Mouse (Mus musculus): ENCODE results near the gene Olfr1030. TPM values are rescaled to one million over a fixed set of nuclear protein-coding genes. Genes with fewer than 3 reads are reported as not detected.

Gene Olfr1030
- polyA plus RNA-seq, 1 experiment from 2014 or later, result not detected

Other genes with a start within 250 kb of the Olfr1030 start
- not detected in 2 replicates for gene Olfr1012, start 216.5 kb upstream of the Olfr1030 start, polyA plus RNA-seq (2015; fragmentation: Nextera tagmentation; extraction: Ambion mirVana)
- gene Olfr1013, start 212.2 kb upstream of the Olfr1030 start, polyA plus RNA-seq (2015; fragmentation: Nextera tagmentation; extraction: Ambion mirVana), result not detected in 2 replicates
- not detected in 2 replicates for gene Olfr1014, start 206.6 kb upstream of the Olfr1030 start, polyA plus RNA-seq (2015; fragmentation: Nextera tagmentation; extraction: Ambion mirVana)
- not detected in 2 replicates for gene Olfr1015, start 197.3 kb upstream of the Olfr1030 start, polyA plus RNA-seq (2015; fragmentation: Nextera tagmentation; extraction: Ambion mirVana)
- not detected in 2 replicates for gene Olfr1016, start 176.7 kb upstream of the Olfr1030 start, polyA plus RNA-seq (2015; fragmentation: Nextera tagmentation; extraction: Ambion mirVana)
- gene Olfr1018, start 160.8 kb upstream of the Olfr1030 start, polyA plus RNA-seq (2015; fragmentation: Nextera tagmentation; extraction: Ambion mirVana), result not detected in 2 replicates
- not detected in 2 replicates for gene Olfr1019, start 133.8 kb upstream of the Olfr1030 start, polyA plus RNA-seq (2015; fragmentation: Nextera tagmentation; extraction: Ambion mirVana)
- not detected in 2 replicates for gene Olfr1020, start 132.2 kb upstream of the Olfr1030 start, polyA plus RNA-seq (2015; fragmentation: Nextera tagmentation; extraction: Ambion mirVana)
- not detected in 2 replicates for gene Olfr1022, start 110.7 kb upstream of the Olfr1030 start, polyA plus RNA-seq (2015; fragmentation: Nextera tagmentation; extraction: Ambion mirVana)
- not detected in 2 replicates for gene Olfr1023, start 93.6 kb upstream of the Olfr1030 start, polyA plus RNA-seq (2015; fragmentation: Nextera tagmentation; extraction: Ambion mirVana)
- not detected in 2 replicates for gene Olfr1024, start 74.2 kb upstream of the Olfr1030 start, polyA plus RNA-seq (2015; fragmentation: Nextera tagmentation; extraction: Ambion mirVana)
- not detected in 2 replicates for gene Olfr1025-ps1, start 64.1 kb upstream of the Olfr1030 start, polyA plus RNA-seq (2015; fragmentation: Nextera tagmentation; extraction: Ambion mirVana)
- not detected in 2 replicates for gene Olfr1026, start 57.7 kb upstream of the Olfr1030 start, polyA plus RNA-seq (2015; fragmentation: Nextera tagmentation; extraction: Ambion mirVana)
- not detected in 2 replicates for gene Olfr1028, start 28.8 kb upstream of the Olfr1030 start, polyA plus RNA-seq (2015; fragmentation: Nextera tagmentation; extraction: Ambion mirVana)
- not detected in 2 replicates for gene Olfr1029, start 5.4 kb upstream of the Olfr1030 start, polyA plus RNA-seq (2015; fragmentation: Nextera tagmentation; extraction: Ambion mirVana)
- not detected in 2 replicates for gene Olfr1031, start 11.0 kb downstream of the Olfr1030 start, polyA plus RNA-seq (2015; fragmentation: Nextera tagmentation; extraction: Ambion mirVana)
- gene Olfr1032, start 26.3 kb downstream of the Olfr1030 start, polyA plus RNA-seq (2015; fragmentation: Nextera tagmentation; extraction: Ambion mirVana), result not detected in 2 replicates
- 1.9 and 2.5 TPM in 2 replicates for gene Olfr1033, start 41.4 kb downstream of the Olfr1030 start, polyA plus RNA-seq (2015; fragmentation: Nextera tagmentation; extraction: Ambion mirVana)
- gene Olfr1034, start 66.6 kb downstream of the Olfr1030 start, polyA plus RNA-seq (2015; fragmentation: Nextera tagmentation; extraction: Ambion mirVana), result 0.01 and 0.02 TPM in 2 replicates
- not detected in 2 replicates for gene Olfr1036, start 94.7 kb downstream of the Olfr1030 start, polyA plus RNA-seq (2015; fragmentation: Nextera tagmentation; extraction: Ambion mirVana)
- gene Olfr1037, start 108.1 kb downstream of the Olfr1030 start, polyA plus RNA-seq (2015; fragmentation: Nextera tagmentation; extraction: Ambion mirVana), result not detected in 2 replicates
- not detected in 2 replicates for gene Olfr1039, start 156.7 kb downstream of the Olfr1030 start, polyA plus RNA-seq (2015; fragmentation: Nextera tagmentation; extraction: Ambion mirVana)
- not detected in 2 replicates for gene Olfr1040, start 167.5 kb downstream of the Olfr1030 start, polyA plus RNA-seq (2015; fragmentation: Nextera tagmentation; extraction: Ambion mirVana)
- 0.01 TPM in 1 of 2 replicates, not detected in the other for gene Olfr1042, start 182.6 kb downstream of the Olfr1030 start, polyA plus RNA-seq (2015; fragmentation: Nextera tagmentation; extraction: Ambion mirVana)
- gene Olfr1043, start 188.2 kb downstream of the Olfr1030 start, polyA plus RNA-seq (2015; fragmentation: Nextera tagmentation; extraction: Ambion mirVana), result not detected in 2 replicates
- not detected in 2 replicates for gene Olfr1044, start 198.5 kb downstream of the Olfr1030 start, polyA plus RNA-seq (2015; fragmentation: Nextera tagmentation; extraction: Ambion mirVana)
- 0.05 TPM in 1 of 2 replicates, not detected in the other for gene Olfr52, start 206.4 kb downstream of the Olfr1030 start, polyA plus RNA-seq (2015; fragmentation: Nextera tagmentation; extraction: Ambion mirVana)
- not detected in 2 replicates for gene Olfr1045, start 223.7 kb downstream of the Olfr1030 start, polyA plus RNA-seq (2015; fragmentation: Nextera tagmentation; extraction: Ambion mirVana)
- not detected in 2 replicates for gene Olfr1046, start 240.0 kb downstream of the Olfr1030 start, polyA plus RNA-seq (2015; fragmentation: Nextera tagmentation; extraction: Ambion mirVana)